Comparison of ENCODE assay signal across 9 mouse cellular contexts in genomic region chr4:98758012-98758821, GRCm38 (mm10). TPM values are rescaled to one million over a fixed set of nuclear protein-coding genes. Genes with fewer than 3 reads are reported as not detected.
DNase-seq lines count a peak whose midpoint lies in the region; ATAC-seq and TF ChIP-seq lines count a peak whose summit lies in the region.
"Had no signal": no experiment of that assay in that cellular context is flagged by ENCODE, and none has a peak within 500 bp of the region (broad histone marks: within the 10 kb centered on the region; RNA-seq: fewer than 3 reads in every experiment).

No protein-coding gene starts in this region.

- H3K4me2 ChIP-seq in kidney, postnatal 0 days (ENCODE audit: low read length), result no peak overlapping the region
- H3K4me2 ChIP-seq in embryonic facial prominence, embryonic 14.5 days (ENCODE audit: low read depth, low read length), result no peak overlapping the region
- H3K4me2 ChIP-seq in intestine, embryonic 15.5 days (replicated peaks), result no peak overlapping the region
- H3K4me2 ChIP-seq in neural tube, embryonic 12.5 days (replicated peaks), result no peak overlapping the region

- H3K27me3 ChIP-seq in kidney, postnatal 0 days (ENCODE audit: insufficient read depth, low read length), result no peaks in the 10 kb centered on the region
- no peaks in the 10 kb centered on the region for H3K27me3 ChIP-seq in embryonic facial prominence, embryonic 14.5 days (replicated peaks; ENCODE audit: control insufficient read depth, insufficient read depth, low read length)
- H3K27me3 ChIP-seq in intestine, embryonic 15.5 days (replicated peaks), result no peaks in the 10 kb centered on the region
- H3K27me3 ChIP-seq in neural tube, embryonic 12.5 days (replicated peaks), result no peaks in the 10 kb centered on the region

- TF ChIP-seq CTCF in kidney, postnatal 0 days (IDR thresholded peaks at IDR 0.05; ENCODE audit: low read depth), result no peak

- WGBS in kidney, postnatal 0 days, result 18% methylated on average over 4 of the region's 4 CpGs
- 46% methylated on average over 4 of the region's 4 CpGs for WGBS in embryonic facial prominence, embryonic 14.5 days
- 30% methylated on average over 4 of the region's 4 CpGs for WGBS in intestine, embryonic 15.5 days
- WGBS in neural tube, embryonic 12.5 days, result 66% methylated on average over 4 of the region's 4 CpGs

- H3K4me3 ChIP-seq in kidney, postnatal 0 days (replicated peaks; ENCODE audit: low read depth, low read length), result no peak overlapping the region
- H3K4me3 ChIP-seq in embryonic facial prominence, embryonic 14.5 days (ENCODE audit: low read depth, low read length), result no peak overlapping the region
- H3K4me3 ChIP-seq in intestine, embryonic 15.5 days (replicated peaks), result no peak overlapping the region
- no peak overlapping the region for H3K4me3 ChIP-seq in neural tube, embryonic 12.5 days

- peak; percentile 52 for DNase-seq in kidney, postnatal 0 days (ENCODE audit: low spot score)
- DNase-seq in kidney, postnatal 25 days, result no peak
- peak; percentile 34 for DNase-seq in embryonic facial prominence, embryonic 14.5 days (ENCODE audit: low spot score)
- no peak for DNase-seq in adrenal gland, postnatal 14 days
- no peak for DNase-seq in thymus, postnatal 36 days

- peak; percentile 76 for ATAC-seq in kidney, postnatal 0 days (replicated peaks; ENCODE audit: low FRiP score, low read depth)
- peak; percentile 51; the same call in 1 of the 2 replicates for ATAC-seq in embryonic facial prominence, embryonic 14.5 days (ENCODE audit: low read depth)
- peak; percentile 83 for ATAC-seq in intestine, embryonic 15.5 days
- peak; percentile 45; the same call in 1 of the 2 replicates for ATAC-seq in neural tube, embryonic 12.5 days (ENCODE audit: low FRiP score, low read depth)
- ATAC-seq in megakaryocyte progenitor cell, adult 5-6 weeks (replicated peaks; ENCODE audit: poor library complexity), result no peak

- peak overlapping the region; percentile 54; the same call in 1 of the 2 replicates for H3K27ac ChIP-seq in kidney, postnatal 0 days
- no peak overlapping the region for H3K27ac ChIP-seq in embryonic facial prominence, embryonic 14.5 days (replicated peaks; ENCODE audit: low read depth, low read length)
- peak overlapping the region; percentile 72 for H3K27ac ChIP-seq in intestine, embryonic 15.5 days
- H3K27ac ChIP-seq in neural tube, embryonic 12.5 days, result no peak overlapping the region

- H3K4me1 ChIP-seq in kidney, postnatal 0 days (replicated peaks; ENCODE audit: insufficient read depth, low read length), result 0 out of 2 replicates have a peak, but pooled peaks cover 5% of the 10 kb centered on the region
- no peaks in the 10 kb centered on the region for H3K4me1 ChIP-seq in embryonic facial prominence, embryonic 14.5 days (ENCODE audit: control insufficient read depth, insufficient read depth, low read length)
- peaks cover 10% of the 10 kb centered on the region for H3K4me1 ChIP-seq in intestine, embryonic 15.5 days (replicated peaks)
- H3K4me1 ChIP-seq in neural tube, embryonic 12.5 days, result peaks cover 15% of the 10 kb centered on the region; the same call in 1 of the 2 replicates

- no peak overlapping the region for H3K9ac ChIP-seq in kidney, postnatal 0 days (ENCODE audit: low read depth, low read length)
- no peak overlapping the region for H3K9ac ChIP-seq in embryonic facial prominence, embryonic 14.5 days (ENCODE audit: low read depth, low read length)
- H3K9ac ChIP-seq in intestine, embryonic 15.5 days, result no peak overlapping the region
- no peak overlapping the region for H3K9ac ChIP-seq in neural tube, embryonic 12.5 days

- H3K9me3 ChIP-seq in kidney, postnatal 0 days (replicated peaks; ENCODE audit: low read length), result no peaks in the 10 kb centered on the region
- H3K9me3 ChIP-seq in embryonic facial prominence, embryonic 14.5 days (ENCODE audit: control insufficient read depth, low read length), result no peaks in the 10 kb centered on the region
- H3K9me3 ChIP-seq in intestine, embryonic 15.5 days, result no peaks in the 10 kb centered on the region
- no peaks in the 10 kb centered on the region for H3K9me3 ChIP-seq in neural tube, embryonic 12.5 days

- H3K36me3 ChIP-seq in kidney, postnatal 0 days (ENCODE audit: insufficient read depth, low read length), result no peaks in the 10 kb centered on the region
- 0 out of 2 replicates have a peak, but pooled peaks cover 15% of the 10 kb centered on the region for H3K36me3 ChIP-seq in embryonic facial prominence, embryonic 14.5 days (ENCODE audit: control insufficient read depth, insufficient read depth, low read length)
- H3K36me3 ChIP-seq in intestine, embryonic 15.5 days, result no peaks in the 10 kb centered on the region
- H3K36me3 ChIP-seq in neural tube, embryonic 12.5 days, result no peaks in the 10 kb centered on the region

RNA-seq across cellular contexts. Expression of gene L1td1, which starts 31.7 kb away (rescaled TPM):
- polyA plus RNA-seq in kidney, postnatal 0 days (2015; fragmentation: Nextera tagmentation; extraction: Ambion mirVana), result 0.18 and 0.24 TPM in 2 replicates
- polyA plus RNA-seq in embryonic facial prominence, embryonic 14.5 days (2014; fragmentation: Nextera tagmentation; extraction: Ambion mirVana), result 0.30 TPM in 1 of 2 replicates, not detected in the other
- polyA plus RNA-seq in intestine, embryonic 15.5 days (2015; fragmentation: Nextera tagmentation; extraction: Ambion mirVana), result 0.35 and 0.43 TPM in 2 replicates
- not detected in 2 replicates for polyA plus RNA-seq in neural tube, embryonic 12.5 days (2016; fragmentation: Nextera tagmentation; extraction: Ambion mirVana)
- total RNA-seq in megakaryocyte progenitor cell, adult 5-6 weeks (2015), result not detected in 2 replicates
- not detected in 2 replicates for total RNA-seq in megakaryocyte progenitor cell, adult 5-6 weeks (2017)
- not detected in 2 replicates for total RNA-seq in adrenal gland, postnatal 14 days (2021)
- polyA plus RNA-seq: small intestine, adult 2 months had no signal

RNA-seq across cellular contexts. Expression of gene Kank4, which starts 59.1 kb away (rescaled TPM):
- polyA plus RNA-seq in kidney, postnatal 0 days (2015; fragmentation: Nextera tagmentation; extraction: Ambion mirVana), result 2.3 and 2.7 TPM in 2 replicates
- 2.6 and 3.1 TPM in 2 replicates for polyA plus RNA-seq in embryonic facial prominence, embryonic 14.5 days (2014; fragmentation: Nextera tagmentation; extraction: Ambion mirVana)
- polyA plus RNA-seq in intestine, embryonic 15.5 days (2015; fragmentation: Nextera tagmentation; extraction: Ambion mirVana), result 1.3 and 1.4 TPM in 2 replicates
- 0.53 and 0.54 TPM in 2 replicates for polyA plus RNA-seq in neural tube, embryonic 12.5 days (2016; fragmentation: Nextera tagmentation; extraction: Ambion mirVana)
- total RNA-seq in megakaryocyte progenitor cell, adult 5-6 weeks (2015), result not detected in 2 replicates
- 0.12 TPM in 1 of 2 replicates, not detected in the other for total RNA-seq in megakaryocyte progenitor cell, adult 5-6 weeks (2017)
- 2.3 and 2.4 TPM in 2 replicates for total RNA-seq in adrenal gland, postnatal 14 days (2021)

Comparison
In these comparisons a context has a peak if more than half of its experiments do, and no peak if none do; other contexts are left out.
1. DNase-seq: peak in kidney, postnatal 0 days (single experiment) and embryonic facial prominence, embryonic 14.5 days (single experiment); none in kidney, postnatal 25 days (0 of 2), adrenal gland, postnatal 14 days (single experiment) and thymus, postnatal 36 days (0 of 2).
2. H3K27ac ChIP-seq: peak in kidney, postnatal 0 days (single experiment) and intestine, embryonic 15.5 days (single experiment); none in embryonic facial prominence, embryonic 14.5 days (single experiment) and neural tube, embryonic 12.5 days (single experiment).